Mouse (Mus musculus) common myeloid progenitor, adult 5-6 weeks (primary cell): ENCODE measurements around the gene Riiad1. TPM values are rescaled to one million over a fixed set of nuclear protein-coding genes. Genes with fewer than 3 reads are reported as not detected.

Source experiments
- ATAC-seq: replicated peaks from 2 replicates; pipeline ENCODE4 v1.8.0; 2016; ENCODE audit warnings: low read depth, mild to moderate bottlenecking, moderate TSS enrichment, inconsistent platforms; ENCODE audit not compliant: poor library complexity, severe bottlenecking
- total RNA-seq: library from RNA; stranded (forward); fragments of 200-1000, 187-1606 nt; gene quantifications from 2 replicates; pipeline ENCODE4 v1.2.3, GENCODE M21; 2017

Gene Riiad1
- total RNA-seq: not detected in 2 replicates

DNA sequence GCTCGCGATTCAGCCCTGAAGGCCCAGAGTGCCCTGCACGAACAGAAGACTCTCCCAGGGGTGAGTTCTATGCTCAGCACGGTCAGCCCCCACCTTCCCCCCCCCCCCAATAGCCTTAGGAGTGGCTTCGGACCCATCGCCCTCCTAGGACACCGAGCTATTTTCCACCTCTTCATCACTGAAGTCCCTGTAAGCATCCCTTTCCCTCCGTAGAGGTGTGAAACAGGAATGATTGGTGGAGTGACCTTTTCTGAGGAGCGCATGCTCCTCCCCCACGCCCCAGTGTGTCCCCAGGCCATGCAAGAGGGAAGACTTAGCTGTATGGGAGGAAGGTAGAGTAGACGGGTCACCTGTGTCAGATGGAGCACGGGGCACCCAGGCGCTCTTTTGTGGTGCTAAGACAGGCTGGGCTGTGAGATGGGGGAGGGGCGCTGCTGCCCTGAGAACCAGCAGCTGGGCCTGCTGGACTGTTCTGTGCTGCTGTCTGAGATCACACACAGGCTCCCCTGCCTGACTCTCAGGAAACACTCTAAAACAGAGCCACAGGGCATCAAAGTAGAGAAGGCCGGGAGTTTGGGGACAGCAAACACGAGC lies at the start of gene Riiad1:
Gene Riiad1 (minus strand): TSS at position 51 of the 594 bp plus-strand sequence.
- no peak for ATAC-seq

DNA sequence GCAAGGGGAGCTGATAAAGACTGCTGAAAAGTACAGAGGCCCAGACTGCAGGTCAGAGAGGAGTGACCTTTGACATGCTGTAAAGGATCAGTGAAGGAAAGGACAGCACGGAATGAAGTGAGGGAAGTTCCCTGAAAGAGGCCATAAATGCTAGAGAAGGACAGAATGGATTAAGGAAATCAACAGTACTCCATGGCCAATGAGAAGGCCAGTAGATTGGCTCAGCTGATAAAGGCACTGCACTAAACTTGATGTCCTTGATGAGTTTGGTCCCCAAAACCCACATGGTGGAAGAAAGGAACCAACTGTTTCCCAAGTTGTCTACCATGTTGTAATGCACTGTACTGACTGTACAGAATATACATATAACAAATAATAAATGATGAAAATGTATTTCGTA lies 46.6 kb upstream of the Riiad1 start:
- ATAC-seq: no peak

DNA sequence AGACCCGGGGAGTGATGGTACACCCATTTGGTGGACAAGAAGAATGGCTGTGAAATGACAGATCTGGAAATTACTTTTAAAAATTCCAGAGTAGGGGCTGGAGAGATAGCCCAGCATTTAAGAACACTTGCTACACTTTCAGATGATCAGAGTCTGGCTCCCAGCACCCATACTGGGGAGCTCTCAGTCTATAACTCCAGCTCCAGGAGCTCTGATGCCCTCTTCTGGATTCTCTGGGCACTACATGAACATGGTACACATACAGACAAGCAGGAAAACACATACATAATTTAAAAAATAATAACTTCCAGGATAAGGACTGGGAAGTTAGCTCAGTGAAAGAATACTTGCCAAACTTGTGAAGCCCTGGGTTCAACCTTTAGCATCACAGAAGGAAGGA lies 26.5 kb upstream of the Riiad1 start:
- no peak for ATAC-seq

DNA sequence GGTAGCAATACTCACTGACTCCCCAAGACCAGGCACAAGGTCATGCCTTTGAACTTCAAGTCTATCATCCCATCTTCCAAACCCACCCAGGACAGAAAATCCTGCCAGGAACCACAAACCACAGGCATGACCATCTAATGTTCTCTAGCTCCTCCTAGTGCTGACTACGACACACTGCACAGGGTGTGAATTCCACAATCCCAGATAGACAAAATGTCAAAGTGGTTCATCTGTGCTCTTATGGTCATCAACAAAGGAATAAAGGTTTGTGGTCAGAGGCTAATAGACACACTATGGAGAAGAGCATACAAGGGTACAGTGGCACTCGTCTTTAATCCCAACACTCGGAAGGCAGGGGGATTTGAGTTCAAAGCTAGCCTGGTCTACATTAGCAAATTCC lies 22.1 kb upstream of the Riiad1 start:
- peak; percentile 97 for ATAC-seq

- no peak for ATAC-seq
Observed at GRCm38 (mm10) chr3:94497162-94497561, 17.0 kb upstream of the Riiad1 start.

DNA sequence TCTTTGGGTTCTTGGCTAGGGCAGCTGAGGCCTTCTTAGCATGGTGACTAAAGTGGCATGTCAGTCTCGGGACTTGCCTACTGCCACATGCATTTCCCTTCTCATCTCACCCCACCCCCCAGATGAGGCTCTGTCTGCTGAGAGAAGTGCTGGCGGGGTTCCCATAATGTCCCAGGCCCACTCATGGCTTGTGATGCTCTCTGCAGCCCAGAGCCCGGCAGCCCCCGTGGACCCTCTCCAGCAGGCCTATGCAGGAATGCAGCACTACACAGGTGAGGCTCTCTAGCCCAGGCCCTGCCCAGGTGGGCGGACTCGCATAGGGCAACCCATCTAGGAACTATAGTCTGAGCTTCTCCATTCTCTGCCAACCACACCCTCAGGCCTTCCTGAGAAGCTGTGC lies 7.4 kb upstream of the Riiad1 start:
- ATAC-seq: no peak

GRCm38 (mm10) chr3:94485922-94486321 lies 5.8 kb upstream of the Riiad1 start:
- no peak for ATAC-seq

DNA sequence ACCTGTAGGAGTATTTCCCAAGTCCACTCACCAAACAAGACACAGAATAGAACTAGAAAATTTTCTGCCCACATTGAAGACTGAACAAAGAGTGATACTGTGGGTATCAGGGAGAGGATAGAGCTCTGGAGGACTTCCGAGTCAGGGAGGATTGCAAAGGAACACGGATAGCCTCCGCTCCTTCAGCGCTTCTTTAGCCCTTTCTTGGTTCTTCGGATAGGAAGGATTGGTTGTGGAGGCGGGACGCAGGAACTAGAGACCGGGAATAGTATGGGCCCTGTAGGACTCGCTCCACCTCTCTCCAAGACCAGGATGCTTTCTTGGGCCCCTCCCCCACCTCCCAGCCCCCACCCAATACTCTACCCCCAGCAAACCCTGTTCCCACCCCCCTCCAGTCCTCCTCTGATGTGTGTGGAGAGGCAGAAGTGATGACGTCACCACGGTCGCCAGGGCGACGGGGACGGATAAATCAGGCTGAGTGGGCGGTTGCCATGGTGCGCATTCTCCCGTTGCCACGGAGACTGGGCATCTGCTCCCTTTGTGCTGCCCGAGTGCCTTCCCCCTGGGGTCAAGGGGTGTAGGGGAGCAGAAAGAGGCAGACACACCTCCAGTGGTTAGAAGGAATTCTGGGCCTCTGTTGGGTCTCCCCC lies 3.8 kb upstream of the Riiad1 start:
- ATAC-seq: no peak

- ATAC-seq: peak; percentile 54
Observed at GRCm38 (mm10) chr3:94482764-94483385, 2.7 kb upstream of the Riiad1 start.

DNA sequence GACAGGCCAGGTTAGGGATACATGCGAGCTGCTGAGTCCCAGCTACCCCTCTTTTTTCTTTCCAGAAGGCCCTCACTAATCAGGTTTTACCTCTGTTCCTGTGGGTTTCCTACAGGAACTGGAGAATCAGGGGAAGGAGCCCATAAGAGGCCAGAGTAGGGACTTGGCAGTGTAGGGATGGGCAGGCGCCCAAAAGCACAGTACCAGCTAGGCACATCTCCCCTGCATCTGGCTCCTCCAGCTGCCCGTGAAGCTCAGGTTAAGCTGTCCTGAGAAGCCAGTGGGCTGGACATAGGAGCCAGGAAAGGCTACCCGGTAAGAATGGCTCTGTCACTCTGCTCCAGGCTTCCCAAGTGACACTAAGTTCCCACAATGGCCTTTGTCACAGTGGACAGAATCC lies 1.3 kb upstream of the Riiad1 start:
- ATAC-seq: no peak

- ATAC-seq: peak; percentile 26; the same call in 1 of the 2 replicates
Observed at GRCm38 (mm10) chr3:94479564-94479963, 577 bp downstream of the Riiad1 start.

- no peak for ATAC-seq
Observed at GRCm38 (mm10) chr3:94478591-94479169, 1.5 kb downstream of the Riiad1 start.

DNA sequence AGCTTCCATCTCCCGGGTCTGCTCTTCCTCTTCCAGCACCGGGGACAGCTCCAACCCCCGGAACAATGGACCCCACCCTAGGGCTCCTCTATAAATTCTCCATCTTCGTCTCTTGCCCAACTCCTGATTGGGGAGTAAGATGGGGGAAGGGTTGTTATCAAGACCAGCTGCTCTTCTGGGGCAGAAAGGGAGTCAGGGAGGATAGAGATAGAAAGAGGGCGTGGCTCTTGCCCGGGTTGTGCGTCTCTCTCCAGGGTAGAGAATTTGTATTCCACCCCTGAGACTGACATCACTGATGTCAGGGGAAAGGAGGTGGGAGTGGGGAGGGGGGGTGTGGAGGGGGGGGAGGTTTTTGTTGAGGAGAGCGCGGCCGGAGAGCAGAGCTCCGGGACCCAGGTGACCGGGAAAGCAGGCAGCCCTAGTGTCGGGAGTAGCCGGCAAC lies 2.1 kb downstream of the Riiad1 start, which contains the start of gene Celf3:
Gene Celf3 (plus strand): TSS at position 315 of the 442 bp plus-strand sequence.
- ATAC-seq: peak; percentile 55

DNA sequence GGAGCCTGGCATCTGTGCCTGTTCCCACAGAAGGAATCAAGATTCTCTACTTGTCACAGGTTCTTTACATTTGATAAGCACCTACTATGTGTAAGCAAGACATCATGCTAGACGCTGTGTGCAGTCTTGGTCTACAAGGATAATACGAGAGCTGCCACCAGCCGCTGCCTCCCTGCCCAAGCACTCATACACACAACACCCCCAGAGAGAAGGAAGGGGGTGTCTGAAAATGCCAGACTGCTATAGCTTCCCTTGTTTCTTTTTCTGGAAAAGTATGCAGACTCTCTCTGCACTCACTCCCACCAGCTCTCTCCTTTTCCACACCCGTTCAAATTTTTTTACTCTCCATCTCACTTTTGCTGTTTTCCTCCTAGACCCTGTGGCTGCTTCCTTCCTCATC lies 2.7 kb downstream of the Riiad1 start:
- ATAC-seq: no peak

DNA sequence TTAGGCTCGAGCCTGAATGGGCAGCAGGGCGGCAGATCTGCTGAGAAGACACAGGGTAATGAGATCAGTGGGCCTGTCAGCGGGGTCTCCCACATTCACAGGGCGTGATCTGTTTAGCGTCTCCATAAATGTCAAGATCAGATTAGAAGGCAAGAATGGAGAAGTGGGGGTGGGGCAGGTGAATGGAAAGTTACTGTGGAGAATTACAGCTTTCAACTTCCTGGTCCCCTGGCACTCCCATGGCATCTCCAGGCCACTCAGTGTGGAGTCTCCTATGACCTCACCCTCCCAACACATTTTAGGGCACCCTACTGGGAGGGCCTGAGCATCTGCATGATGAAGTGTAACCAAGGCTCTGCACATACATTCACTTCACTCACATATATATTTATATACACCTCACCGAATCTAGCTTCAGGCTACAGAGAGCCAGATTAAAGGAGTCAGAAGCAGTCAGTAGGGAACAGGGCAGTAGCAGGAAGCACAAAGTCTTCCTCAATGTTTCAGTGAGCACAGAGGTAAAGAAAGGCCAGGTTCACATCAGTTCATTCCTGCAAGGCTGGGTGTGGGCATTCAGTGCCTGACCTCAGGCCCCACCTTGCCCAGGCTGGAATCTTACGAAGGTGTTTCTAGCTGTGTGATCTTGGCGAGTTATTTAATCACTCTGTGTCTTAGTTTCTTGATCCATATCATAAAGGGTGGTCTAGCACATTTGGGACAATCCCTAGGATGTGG lies 3.7 kb downstream of the Riiad1 start:
- no peak for ATAC-seq

DNA sequence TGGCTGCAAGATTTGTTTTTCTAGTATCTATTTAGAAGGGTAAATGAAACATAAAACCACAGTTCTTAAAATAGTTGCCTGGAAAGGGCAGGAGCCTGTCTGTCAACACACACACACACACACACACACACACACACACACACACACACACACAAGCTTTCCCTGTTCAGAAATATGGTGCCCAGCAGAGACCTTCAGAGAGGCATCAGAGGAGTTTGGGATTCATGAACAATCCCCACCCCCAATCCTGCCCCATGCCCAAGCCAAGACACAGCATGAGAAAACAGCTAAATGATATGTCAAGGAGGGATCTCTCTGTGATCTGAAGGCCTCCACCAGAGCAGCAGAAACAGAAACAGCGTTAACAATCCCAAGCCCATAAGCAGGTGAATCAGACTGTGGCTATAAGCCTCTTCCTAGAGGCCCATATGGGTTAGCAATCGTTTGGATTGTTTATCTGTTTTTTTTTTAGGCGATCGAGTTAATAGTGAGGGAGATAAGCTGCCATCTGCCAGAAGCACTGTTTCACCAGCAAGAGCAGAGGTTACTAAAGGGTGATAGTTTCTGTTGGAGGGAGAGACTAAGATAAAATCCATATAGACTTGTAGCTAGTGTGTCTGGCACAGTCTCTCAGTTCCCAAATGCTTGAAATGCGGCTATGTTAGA lies 6.4 kb downstream of the Riiad1 start:
- ATAC-seq: no peak

DNA sequence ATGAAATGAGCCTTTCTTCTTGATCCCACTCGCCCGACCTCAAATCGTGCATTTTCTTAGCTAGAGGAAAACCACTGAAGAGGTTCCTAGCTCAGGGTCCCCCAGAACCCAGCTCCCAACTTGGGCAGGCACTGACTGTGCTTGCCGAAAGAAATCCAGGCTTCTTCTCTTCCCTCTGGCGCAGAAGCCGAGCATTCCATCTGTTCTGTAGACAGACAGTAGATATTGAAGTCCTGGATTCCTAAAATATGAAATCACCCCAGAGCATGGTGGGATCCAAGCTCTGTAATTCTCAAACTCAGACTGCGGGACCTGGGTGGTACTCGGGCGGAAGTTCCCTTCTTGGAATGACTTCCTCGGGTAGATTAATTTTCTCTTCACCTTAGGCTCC lies 7.0 kb downstream of the Riiad1 start:
- ATAC-seq: no peak

GRCm38 (mm10) chr3:94472447-94473114 lies 7.6 kb downstream of the Riiad1 start:
- ATAC-seq: 0 out of 2 replicates have a peak, but pooled peaks have one; percentile 15

- no peak for ATAC-seq
Observed at GRCm38 (mm10) chr3:94468931-94469330, 11.2 kb downstream of the Riiad1 start.
